Mouse (Mus musculus) embryonic facial prominence, embryonic 11.5 days (tissue): ENCODE results near the gene Adgra3. TPM values are rescaled to one million over a fixed set of nuclear protein-coding genes. Genes with fewer than 3 reads are reported as not detected.

Source experiments
- ATAC-seq: fragments of 200-750 bp; cut with Nextera tagmentation; replicated peaks from 2 replicates; pipeline ENCODE4 v1.8.0; 2017; ENCODE audit warnings: low read depth; ENCODE audit not compliant: insufficient number of reproducible peaks, low FRiP score, low TSS enrichment
- DNase-seq: peaks from one replicate; pipeline ENCODE4 v3.0.0-alpha.2; 2015; ENCODE audit warnings: low spot score
- H3K27ac ChIP-seq: fragments of 300-500 bp; sonication (generic); replicated peaks from 2 replicates; pipeline ENCODE4 v1.5.1; 2014; ENCODE audit warnings: mild to moderate bottlenecking, low read depth, low read length, control low read depth
- H3K27me3 ChIP-seq: fragments of 300-500 bp; sonication (generic); 2 replicates; pipeline ENCODE4 v1.6.1; 2014; ENCODE audit warnings: mild to moderate bottlenecking, low read length, moderate library complexity, mixed read lengths; ENCODE audit not compliant: control insufficient read depth, insufficient read depth
- H3K36me3 ChIP-seq: fragments of 300-500 bp; sonication (generic); replicated peaks from 2 replicates; pipeline ENCODE4 v1.6.1; 2014; ENCODE audit warnings: low read depth, mild to moderate bottlenecking, low read length, moderate library complexity, mixed read lengths; ENCODE audit not compliant: control insufficient read depth, insufficient read depth
- H3K4me1 ChIP-seq: fragments of 300-500 bp; sonication (generic); 2 replicates; pipeline ENCODE4 v1.6.1; 2014; ENCODE audit warnings: low read length, mixed read lengths; ENCODE audit not compliant: control insufficient read depth, insufficient read depth
- H3K4me2 ChIP-seq: fragments of 300-500 bp; sonication (generic); 2 replicates; pipeline ENCODE4 v1.6.1; 2014; ENCODE audit warnings: low read depth, mild to moderate bottlenecking, control low read depth, low read length, moderate library complexity
- H3K4me3 ChIP-seq: fragments of 300-500 bp; sonication (generic); 2 replicates; pipeline ENCODE4 v1.5.1; 2014; ENCODE audit warnings: low read depth, low read length, control low read depth
- H3K9ac ChIP-seq: fragments of 300-500 bp; sonication (generic); replicated peaks from 2 replicates; pipeline ENCODE4 v1.6.1; 2014; ENCODE audit warnings: mild to moderate bottlenecking, control low read depth, low read length
- H3K9me3 ChIP-seq: fragments of 300-500 bp; sonication (generic); replicated peaks from 2 replicates; pipeline ENCODE4 v1.6.1; 2016; ENCODE audit warnings: mild to moderate bottlenecking, low read length, inconsistent platforms, mixed read lengths; ENCODE audit not compliant: control insufficient read depth
- WGBS: fragments of 180-500 bp; shearing (Covaris S2); extraction: QIAGEN DNeasy Blood & Tissue Kit; methylation state at CpG from one replicate; pipeline ENCODE4 v1.1.7; 2014; 5-methylcytosine and 5-hydroxymethylcytosine counted together
- polyA plus RNA-seq: library from polyadenylated mRNA; unstranded; fragments of >200 nt; fragmentation: Nextera tagmentation; extraction: Ambion mirVana; gene quantifications from 2 replicates; pipeline ENCODE4 v1.2.1, GENCODE M21; 2014

Gene Adgra3
- polyA plus RNA-seq, 1 experiment from 2014 or later = 47.4 TPM

GRCm38 (mm10) chr5:49988015-49988798 lies 70.6 kb downstream of the Adgra3 start:
- H3K9ac ChIP-seq = no peak overlapping the region
- no peaks in the 10 kb centered on the region; the same call in 1 of the 2 replicates for H3K36me3 ChIP-seq
- H3K27ac ChIP-seq = no peak overlapping the region
- no peaks in the 10 kb centered on the region for H3K27me3 ChIP-seq
- 76% methylated on average over 10 of the region's 10 CpGs for WGBS
- no peak for DNase-seq
- no peak for ATAC-seq
- no peak overlapping the region for H3K4me3 ChIP-seq
- H3K4me1 ChIP-seq = no peaks in the 10 kb centered on the region
- H3K9me3 ChIP-seq = no peaks in the 10 kb centered on the region
- no peak overlapping the region for H3K4me2 ChIP-seq

DNA sequence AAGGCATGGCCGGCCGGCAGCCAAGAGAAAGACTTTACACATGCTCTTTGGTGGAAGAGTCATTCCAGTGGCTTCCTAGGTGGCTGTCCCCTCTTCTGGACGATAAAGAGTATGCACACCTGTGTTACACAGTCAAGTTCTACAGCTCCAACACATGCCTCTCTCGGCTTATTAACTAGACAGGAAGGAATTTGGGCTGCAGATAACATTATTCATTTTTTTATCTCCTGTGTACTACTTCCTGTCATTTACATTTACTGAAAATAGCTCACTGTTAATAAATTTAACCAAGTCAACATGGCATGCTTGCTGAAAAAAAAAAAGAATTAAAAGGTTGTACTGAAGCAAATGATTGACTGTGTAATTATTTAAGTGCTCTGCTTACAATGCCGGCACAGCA lies 78.1 kb downstream of the Adgra3 start:
- 80% methylated on average over 5 of the region's 5 CpGs for WGBS
- H3K27ac ChIP-seq = no peak overlapping the region
- no peak overlapping the region for H3K4me3 ChIP-seq
- peaks cover 3% of the 10 kb centered on the region for H3K36me3 ChIP-seq
- no peak for ATAC-seq
- no peak overlapping the region for H3K4me2 ChIP-seq
- H3K9me3 ChIP-seq = no peaks in the 10 kb centered on the region
- no peak for DNase-seq
- no peaks in the 10 kb centered on the region for H3K27me3 ChIP-seq
- H3K9ac ChIP-seq = no peak overlapping the region
- no peaks in the 10 kb centered on the region for H3K4me1 ChIP-seq

DNA sequence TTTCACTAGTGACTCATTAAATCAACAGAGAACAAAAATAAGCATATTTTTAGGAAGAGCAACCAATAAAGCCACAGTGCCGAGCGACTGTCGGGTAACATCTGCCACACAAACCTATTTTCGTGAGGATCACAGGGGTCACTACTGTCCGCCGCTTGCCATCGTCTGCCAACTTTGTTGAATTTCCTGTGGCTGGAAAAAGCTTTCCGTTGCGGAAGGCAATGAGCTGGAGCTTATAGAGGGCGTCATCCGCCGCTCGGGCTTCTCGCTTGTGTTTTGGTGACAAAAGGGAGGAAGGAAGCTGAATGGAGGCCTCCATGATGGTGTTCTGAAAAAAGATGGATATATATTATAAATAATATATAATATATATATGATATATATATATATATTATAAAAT lies 79.6 kb downstream of the Adgra3 start:
- H3K9me3 ChIP-seq = no peaks in the 10 kb centered on the region
- no peaks in the 10 kb centered on the region for H3K27me3 ChIP-seq
- DNase-seq (no peak), ATAC-seq (no peak)
- no peak overlapping the region for H3K4me2 ChIP-seq
- WGBS = 85% methylated on average over 14 of the region's 14 CpGs
- H3K4me3 ChIP-seq = no peak overlapping the region
- no peak overlapping the region for H3K27ac ChIP-seq
- H3K4me1 ChIP-seq = no peaks in the 10 kb centered on the region
- H3K36me3 ChIP-seq = peaks cover 3% of the 10 kb centered on the region
- H3K9ac ChIP-seq = no peak overlapping the region

GRCm38 (mm10) chr5:49975971-49976370 lies 82.8 kb downstream of the Adgra3 start:
- no peak for ATAC-seq
- Histone ChIP-seq H3K4me2 (no peak overlapping the region), H3K9ac (no peak overlapping the region), H3K4me1 (no peaks in the 10 kb centered on the region), H3K4me3 (no peak overlapping the region), H3K9me3 (no peaks in the 10 kb centered on the region), H3K27me3 (no peaks in the 10 kb centered on the region), H3K36me3 (peaks cover 3% of the 10 kb centered on the region), H3K27ac (no peak overlapping the region)
- DNase-seq = peak; percentile 75
- 60% methylated on average over 2 of the region's 2 CpGs for WGBS

DNA sequence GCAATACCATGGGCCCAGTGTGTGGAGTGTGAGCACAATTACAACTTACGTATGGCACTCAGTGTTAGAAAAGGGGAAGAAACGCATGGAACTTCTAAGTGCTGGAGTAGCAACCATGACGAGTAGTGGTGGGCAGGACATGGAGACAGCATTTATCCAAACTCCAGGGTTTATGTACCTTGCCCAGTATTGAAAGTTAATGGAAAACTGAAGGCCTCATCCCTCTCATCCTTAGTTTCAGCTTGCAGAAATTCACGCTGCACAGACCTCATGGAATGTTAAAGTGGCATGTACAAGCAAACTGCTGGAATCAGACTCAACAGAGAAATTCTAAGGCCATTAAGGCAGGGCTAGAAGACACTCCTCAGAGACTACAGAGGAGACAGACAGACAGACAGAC lies 84.6 kb downstream of the Adgra3 start:
- Histone ChIP-seq H3K27me3 (no peaks in the 10 kb centered on the region), H3K36me3 (peaks cover 3% of the 10 kb centered on the region), H3K9me3 (no peaks in the 10 kb centered on the region), H3K4me1 (no peaks in the 10 kb centered on the region), H3K9ac (no peak overlapping the region), H3K27ac (no peak overlapping the region), H3K4me2 (no peak overlapping the region), H3K4me3 (no peak overlapping the region)
- DNase-seq (no peak), ATAC-seq (no peak)
- 95% methylated on average over 4 of the region's 4 CpGs for WGBS

DNA sequence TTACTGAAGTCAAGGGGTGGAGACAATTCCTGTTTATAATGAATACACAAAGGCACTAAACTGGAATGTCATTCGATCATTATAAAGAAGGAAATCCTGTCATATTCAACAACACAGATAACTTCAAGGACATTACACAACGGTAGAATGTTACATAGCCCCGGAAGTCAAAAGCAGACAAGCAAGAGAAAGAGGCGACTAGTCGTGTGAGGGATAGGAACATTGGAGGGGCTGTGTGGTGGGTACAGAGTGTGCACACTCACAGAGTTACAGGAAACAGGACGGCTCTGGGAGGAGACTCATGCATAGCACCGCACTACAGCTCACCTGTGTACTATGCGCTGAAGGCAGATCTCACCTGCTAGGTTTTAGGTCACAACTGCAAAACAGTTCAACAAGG lies 89.1 kb downstream of the Adgra3 start:
- H3K27me3 ChIP-seq = no peaks in the 10 kb centered on the region
- no peaks in the 10 kb centered on the region for H3K9me3 ChIP-seq
- no peaks in the 10 kb centered on the region; the same call in 1 of the 2 replicates for H3K36me3 ChIP-seq
- no peak overlapping the region for H3K4me3 ChIP-seq
- 89% methylated on average over 8 of the region's 8 CpGs for WGBS
- no peak overlapping the region for H3K9ac ChIP-seq
- DNase-seq (no peak), ATAC-seq (no peak)
- H3K27ac ChIP-seq = no peak overlapping the region
- H3K4me1 ChIP-seq = no peaks in the 10 kb centered on the region
- H3K4me2 ChIP-seq = no peak overlapping the region

DNA sequence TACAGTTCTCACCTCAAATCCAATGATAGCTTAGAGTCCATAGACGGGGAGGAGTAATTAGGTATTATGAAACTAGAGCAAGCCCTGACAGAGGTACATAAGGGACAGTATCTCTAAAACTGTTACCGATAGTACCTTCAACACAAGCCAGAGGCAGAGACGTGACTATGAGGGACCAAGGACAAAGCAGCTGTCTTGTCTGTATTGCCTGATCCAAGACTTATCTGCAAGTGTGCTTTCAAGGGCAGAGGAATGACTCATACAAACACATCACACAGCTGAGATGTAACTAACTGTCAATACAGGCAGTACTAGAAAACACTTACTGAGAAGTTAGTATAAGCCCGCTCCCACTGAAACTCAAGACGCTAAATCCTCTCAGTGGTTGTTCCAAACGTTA lies 91.1 kb downstream of the Adgra3 start:
- no peak overlapping the region for H3K9ac ChIP-seq
- H3K27ac ChIP-seq = no peak overlapping the region
- H3K4me1 ChIP-seq = no peaks in the 10 kb centered on the region
- no peak overlapping the region for H3K4me2 ChIP-seq
- ATAC-seq (no peak), DNase-seq (no peak)
- peaks cover 4% of the 10 kb centered on the region for H3K36me3 ChIP-seq
- H3K9me3 ChIP-seq = no peaks in the 10 kb centered on the region
- 92% methylated on average over 6 of the region's 6 CpGs for WGBS
- H3K4me3 ChIP-seq = no peak overlapping the region
- H3K27me3 ChIP-seq = no peaks in the 10 kb centered on the region

GRCm38 (mm10) chr5:49965810-49966209 lies 93.0 kb downstream of the Adgra3 start:
- Histone ChIP-seq H3K4me3 (no peak overlapping the region), H3K4me1 (no peaks in the 10 kb centered on the region), H3K9me3 (no peaks in the 10 kb centered on the region), H3K27ac (no peak overlapping the region), H3K4me2 (no peak overlapping the region), H3K36me3 (peaks cover 5% of the 10 kb centered on the region), H3K9ac (no peak overlapping the region), H3K27me3 (no peaks in the 10 kb centered on the region)
- no peak for ATAC-seq
- 93% methylated on average over 8 of the region's 8 CpGs for WGBS
- no peak for DNase-seq
